10 mouse cellular contexts compared by ENCODE assay signal in the genomic region with DNA sequence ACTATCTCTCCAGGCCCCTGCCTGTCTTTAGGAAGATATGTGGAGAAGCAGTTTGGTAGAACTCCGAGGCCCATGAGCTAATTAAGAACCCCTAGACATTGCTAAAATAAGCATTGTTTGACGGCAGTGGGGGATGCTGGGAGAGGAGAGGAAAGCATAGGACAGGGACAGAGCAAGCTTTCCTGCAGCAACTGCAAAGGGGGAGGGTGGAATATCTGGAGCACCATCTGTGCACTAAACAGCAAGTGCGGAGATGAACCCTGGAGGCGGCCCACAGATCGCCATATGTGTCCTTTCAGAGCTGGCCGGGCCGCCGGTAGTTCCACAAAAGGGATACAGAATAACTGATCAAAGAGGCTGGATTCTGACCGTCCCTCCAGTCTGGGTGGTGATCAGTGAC. TPM values are rescaled to one million over a fixed set of nuclear protein-coding genes. Genes with fewer than 3 reads are reported as not detected.
A peak's percentile ranks its signal among the peaks of the same experiment; 100 is the strongest.
DNase-seq lines count a peak whose midpoint lies in the region; ATAC-seq and TF ChIP-seq lines count a peak whose summit lies in the region.
"Had no signal": no experiment of that assay in that cellular context is flagged by ENCODE, and none has a peak within 500 bp of the region (broad histone marks: within the 10 kb centered on the region; RNA-seq: fewer than 3 reads in every experiment).

No protein-coding gene starts in this region.

- intact Hi-C loops in left cerebral cortex, postnatal 36 days (cut with DNase I): loop anchor here (2.0 kb wide), 1 partner anchor 40 kb away; no protein-coding TSS in a partner anchor

- H3K9ac ChIP-seq in hindbrain, embryonic 16.5 days (ENCODE audit: low read depth, low read length): no peak overlapping the region; the same call in 1 of the 2 replicates
- H3K9ac ChIP-seq: liver, embryonic 13.5 days had no signal

- H3K4me2 ChIP-seq in hindbrain, embryonic 16.5 days (ENCODE audit: low read length): no peak overlapping the region
- H3K4me2 ChIP-seq: liver, embryonic 13.5 days had no signal

- no peaks in the 10 kb centered on the region for H3K27me3 ChIP-seq in hindbrain, embryonic 16.5 days (replicated peaks; ENCODE audit: control insufficient read depth, insufficient read depth, low read length)
- H3K27me3 ChIP-seq: liver, embryonic 13.5 days had no signal

- peak; percentile 42; the same call in 1 of the 2 replicates for ATAC-seq in hindbrain, embryonic 16.5 days
- no peak for ATAC-seq in granulocyte monocyte progenitor cell, adult 5-6 weeks (replicated peaks; ENCODE audit: poor library complexity, severe bottlenecking)

- H3K36me3 ChIP-seq in hindbrain, embryonic 16.5 days (ENCODE audit: control insufficient read depth, insufficient read depth, low read length): no peaks in the 10 kb centered on the region
- H3K36me3 ChIP-seq: liver, embryonic 13.5 days had no signal

- no peak overlapping the region for H3K27ac ChIP-seq in hindbrain, embryonic 16.5 days (ENCODE audit: low read depth, low read length)
- H3K27ac ChIP-seq: liver, embryonic 13.5 days had no signal

- TF ChIP-seq POLR2A in brain, embryonic 14.5 days (IDR thresholded peaks at IDR 0.05; ENCODE audit: borderline replicate concordance, extremely low read depth, insufficient read depth, insufficient read length, poor library complexity, severe bottlenecking): no peak

- H3K9me3 ChIP-seq in hindbrain, embryonic 16.5 days (ENCODE audit: control insufficient read depth, low read length): no peaks in the 10 kb centered on the region
- H3K9me3 ChIP-seq: liver, embryonic 13.5 days had no signal

- DNase-seq in brain, embryonic 14.5 days (ENCODE audit: low read depth): peak; percentile 71
- peak; percentile 68 to 75 for DNase-seq in cerebellum, postnatal 10 days
- DNase-seq in left cerebral cortex, postnatal 36 days (ENCODE audit: low spot score in 2 of 2): peak; percentile 77 to 84
- DNase-seq in kidney, adult 9 months: no peak
- no peak for DNase-seq in adipocyte (ENCODE audit: low spot score)
- DNase-seq in lung, postnatal 4 days: no peak
- DNase-seq: kidney, adult 11 months; liver, embryonic 13.5 days had no signal

- WGBS in hindbrain, embryonic 16.5 days: 34% methylated on average over 9 of the region's 9 CpGs

- H3K4me3 ChIP-seq in hindbrain, embryonic 16.5 days (ENCODE audit: low read length): no peak overlapping the region
- H3K4me3 ChIP-seq: liver, embryonic 13.5 days had no signal

- no peak for TF ChIP-seq CTCF in brain, embryonic 14.5 days (IDR thresholded peaks at IDR 0.05; ENCODE audit: borderline replicate concordance, extremely low read depth, insufficient read depth, insufficient read length)

- no peaks in the 10 kb centered on the region for H3K4me1 ChIP-seq in hindbrain, embryonic 16.5 days (ENCODE audit: control insufficient read depth, insufficient read depth, low read depth, low read length)
- H3K4me1 ChIP-seq: liver, embryonic 13.5 days had no signal

RNA-seq across cellular contexts. Expression of a gene that starts 37.2 kb away (rescaled TPM):
- polyA plus RNA-seq in brain, embryonic 14.5 days (2012; rRNA removed): 32.1 and 33.4 TPM in 2 replicates
- polyA plus RNA-seq in hindbrain, embryonic 16.5 days (2015; fragmentation: Nextera tagmentation; extraction: Ambion mirVana): 12.8 and 13.6 TPM in 2 replicates
- total RNA-seq in left cerebral cortex, postnatal 36 days (2021): 100 to 1,000 TPM; 211 to 220 TPM
- total RNA-seq in granulocyte monocyte progenitor cell, adult 5-6 weeks (2014; fragmentation: Nextera tagmentation): not detected in 2 replicates
- total RNA-seq in granulocyte monocyte progenitor cell, adult 5-6 weeks (2017): not detected in 2 replicates

RNA-seq across cellular contexts. Expression of a gene that starts 43.9 kb away (rescaled TPM):
- polyA plus RNA-seq in brain, embryonic 14.5 days (2012; rRNA removed): 32.1 and 34.1 TPM in 2 replicates
- 30.3 and 34.5 TPM in 2 replicates for polyA plus RNA-seq in hindbrain, embryonic 16.5 days (2015; fragmentation: Nextera tagmentation; extraction: Ambion mirVana)
- 10 to 100 TPM; 37.1 to 41.7 TPM for total RNA-seq in left cerebral cortex, postnatal 36 days (2021)
- 18.9 and 22.5 TPM in 2 replicates for total RNA-seq in granulocyte monocyte progenitor cell, adult 5-6 weeks (2014; fragmentation: Nextera tagmentation)
- 22.5 and 25.8 TPM in 2 replicates for total RNA-seq in granulocyte monocyte progenitor cell, adult 5-6 weeks (2017)

Comparison
In these comparisons a context has a peak if more than half of its experiments do, and no peak if none do; other contexts are left out.
1. DNase-seq: peak in brain, embryonic 14.5 days (single experiment), cerebellum, postnatal 10 days (2 of 2) and left cerebral cortex, postnatal 36 days (2 of 2); none in kidney, adult 9 months (single experiment), adipocyte (single experiment) and lung, postnatal 4 days (0 of 2).
2. RNA of a gene that starts 37.2 kb away (total RNA-seq): 211 to 220 TPM in left cerebral cortex, postnatal 36 days; not detected in granulocyte monocyte progenitor cell, adult 5-6 weeks; every median in the first group is over 100 times any median in the second.